Mouse (Mus musculus): ENCODE data around the gene Gpr19. TPM values are rescaled to one million over a fixed set of nuclear protein-coding genes. Genes with fewer than 3 reads are reported as not detected.

The Gpr19 gene
- total RNA-seq, 2 experiments from 2014 or later: 3.9 to 5.0 TPM

GRCm38 (mm10) chr6:134922511-134923195 lies 24.3 kb upstream of the Gpr19 start:
- DNase-seq: no peak

GRCm38 (mm10) chr6:134921695-134922510 lies 23.5 kb upstream of the Gpr19 start:
- peak in 1 of 2 experiments; percentile 61 for DNase-seq

GRCm38 (mm10) chr6:134921014-134921694 lies 22.8 kb upstream of the Gpr19 start:
- peak; percentile 64 to 77 for DNase-seq

- peak; percentile 92 to 95 for DNase-seq
These were observed 22.0 kb upstream of the Gpr19 start, which contains the start of gene Cdkn1b for GRCm38 (mm10) chr6:134920190-134921013. Gene Cdkn1b (plus strand): TSS chr6:134920401.

GRCm38 (mm10) chr6:134919511-134920189 lies 21.3 kb upstream of the Gpr19 start:
- peak in 1 of 2 experiments; percentile 20 for DNase-seq

- no peak for DNase-seq
These were observed 20.4 kb upstream of the Gpr19 start for GRCm38 (mm10) chr6:134918769-134919168.

- DNase-seq: peak; percentile 87
These were observed 18.7 kb upstream of the Gpr19 start for GRCm38 (mm10) chr6:134917087-134917486.

GRCm38 (mm10) chr6:134916641-134917040 lies 18.3 kb upstream of the Gpr19 start:
- DNase-seq: peak in 1 of 2 experiments; percentile 74

- no peak for DNase-seq
These were observed 16.1 kb upstream of the Gpr19 start for GRCm38 (mm10) chr6:134914523-134914922.

- DNase-seq: no peak
These were observed 7.4 kb upstream of the Gpr19 start for GRCm38 (mm10) chr6:134905811-134906210.

- no peak for DNase-seq
These were observed 5.8 kb upstream of the Gpr19 start for GRCm38 (mm10) chr6:134903891-134904884.

- DNase-seq: no peak
These were observed 5.0 kb upstream of the Gpr19 start for GRCm38 (mm10) chr6:134903368-134903767.

GRCm38 (mm10) chr6:134897443-134898094 lies 809 bp downstream of the Gpr19 start:
- peak; percentile 97 to 99 for DNase-seq

GRCm38 (mm10) chr6:134896570-134897436 lies 1.6 kb downstream of the Gpr19 start:
- DNase-seq: peak in 1 of 2 experiments; percentile 38

- no peak for DNase-seq
These were observed 7.9 kb downstream of the Gpr19 start for GRCm38 (mm10) chr6:134890436-134890835.

GRCm38 (mm10) chr6:134889763-134890162 lies 8.6 kb downstream of the Gpr19 start:
- no peak for DNase-seq

- DNase-seq: no peak
These were observed 9.8 kb downstream of the Gpr19 start for GRCm38 (mm10) chr6:134888563-134889017.
